Mouse (Mus musculus) myocyte (in vitro differentiated cells): Measurements from ENCODE around the gene Rac3.

ENCODE experiments used
- CEBPB ChIP-seq: IDR thresholded peaks from 2 replicates; pipeline ENCODE4 v1.6.1; 2011; ENCODE audit warnings: mild to moderate bottlenecking, moderate library complexity; ENCODE audit not compliant: poor library complexity, insufficient read depth, severe bottlenecking
- E2F4 ChIP-seq: IDR thresholded peaks from one replicate; pipeline ENCODE4 v1.6.1; 2011; ENCODE audit warnings: mild to moderate bottlenecking, control low read depth, moderate library complexity; ENCODE audit not compliant: insufficient read depth
- MAX ChIP-seq: IDR thresholded peaks from one replicate; pipeline ENCODE4 v1.6.1; 2011; ENCODE audit warnings: low read depth, mild to moderate bottlenecking, control low read depth
- MYOG ChIP-seq, 3 experiments: IDR thresholded peaks; one replicate each; pipeline ENCODE4 v1.6.1; 2011; ENCODE audit warnings: control low read depth in 2 of 3, low read depth in 2 of 3, mild to moderate bottlenecking in 2 of 3; ENCODE audit not compliant: insufficient read length in 2 of 3, control insufficient read depth in 1 of 3, insufficient read depth in 1 of 3
- POLR2A ChIP-seq: IDR thresholded peaks from one replicate; pipeline ENCODE4 v1.6.1; 2011; ENCODE audit warnings: low read depth, mild to moderate bottlenecking, control low read depth, moderate library complexity; ENCODE audit not compliant: insufficient read length
- POLR2AphosphoS2 ChIP-seq: IDR thresholded peaks from one replicate; pipeline ENCODE4 v1.6.1; 2011; ENCODE audit warnings: low read depth, control low read depth; ENCODE audit not compliant: insufficient read length
- TCF12 ChIP-seq: IDR thresholded peaks from one replicate; pipeline ENCODE4 v1.6.1; 2011; ENCODE audit warnings: mild to moderate bottlenecking, control low read depth; ENCODE audit not compliant: poor library complexity, insufficient read depth, severe bottlenecking
- TCF3 ChIP-seq: IDR thresholded peaks from one replicate; pipeline ENCODE4 v1.6.1; 2011; ENCODE audit warnings: low read depth, control low read depth; ENCODE audit not compliant: insufficient read length
- USF1 ChIP-seq: IDR thresholded peaks from one replicate; pipeline ENCODE4 v1.6.1; 2011; ENCODE audit warnings: low read depth, mild to moderate bottlenecking, control low read depth, moderate library complexity

GRCm38 (mm10) chr11:120714546-120714945 is 6.7 kb upstream of the Rac3 start:
- TF ChIP-seq MAX (no peak), MYOG (IDR thresholded peaks at IDR 0.05; ENCODE audit: control insufficient read depth in 1 of 3, insufficient read depth in 1 of 3, insufficient read length in 2 of 3, low read depth in 2 of 3) (no peak), POLR2A (no peak), POLR2AphosphoS2 (no peak), E2F4 (no peak), CEBPB (no peak), TCF3 (no peak), TCF12 (no peak), USF1 (no peak)
